Mouse (Mus musculus): ENCODE results near the gene Mfsd12. TPM values are rescaled to one million over a fixed set of nuclear protein-coding genes. Genes with fewer than 3 reads are reported as not detected.

Mfsd12 gene
- polyA plus RNA-seq, 1 experiment from 2014 or later: 15.0 TPM

DNA sequence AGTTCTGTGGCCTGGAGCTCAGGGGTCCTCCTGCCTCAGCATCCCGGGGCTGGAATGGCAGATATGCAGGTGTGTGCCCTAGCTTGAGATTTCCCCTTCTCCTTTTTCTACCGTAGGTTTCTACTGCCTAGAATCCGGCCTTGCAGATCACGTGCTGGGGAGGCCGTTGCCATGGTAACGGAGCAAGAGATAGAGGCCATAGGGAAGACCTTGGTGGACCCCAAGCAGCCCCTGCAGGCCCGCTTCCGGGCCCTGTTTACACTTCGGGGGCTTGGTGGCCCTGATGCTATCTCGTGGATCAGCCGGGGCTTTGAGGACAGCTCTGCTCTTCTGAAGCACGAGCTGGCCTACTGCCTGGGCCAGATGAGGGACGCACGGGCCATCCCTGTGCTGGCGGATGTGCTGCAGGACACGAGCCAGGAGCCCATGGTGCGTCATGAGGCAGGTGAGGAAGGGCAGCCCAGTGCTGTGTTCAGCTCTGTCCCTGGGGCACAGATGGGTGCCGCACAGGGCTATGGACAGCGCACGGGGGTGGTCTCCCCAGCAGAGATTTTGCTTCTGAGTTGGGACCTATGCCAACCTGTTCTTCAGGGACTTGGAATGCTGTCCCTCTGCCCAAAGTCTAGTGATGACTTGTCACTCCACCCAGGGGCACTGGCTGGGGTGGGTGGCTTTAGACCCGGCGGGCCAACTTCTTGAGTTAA is 28.5 kb downstream of the Mfsd12 start:
- peak overlapping the region; percentile 91 for H3K4me2 ChIP-seq
- 67% methylated on average over 22 of the region's 22 CpGs for WGBS (ENCODE audit: insufficient replicate concordance)
- peak overlapping the region; percentile 99; the same call in 1 of the 2 replicates for H3K27ac ChIP-seq (replicated peaks)
- H3K4me1 ChIP-seq (replicated peaks): peaks cover 81% of the 10 kb centered on the region
- H3K27me3 ChIP-seq: no peaks in the 10 kb centered on the region
- peak overlapping the region; percentile 76 for H3K4me3 ChIP-seq (replicated peaks)
- peaks cover 29% of the 10 kb centered on the region for H3K36me3 ChIP-seq (replicated peaks)
- H3K9ac ChIP-seq: 0 out of 2 replicates have a peak overlapping the region, but pooled peaks have one; percentile 75
- H3K9me3 ChIP-seq (replicated peaks): no peaks in the 10 kb centered on the region
- ATAC-seq (ENCODE audit: insufficient read depth): no peak

DNA sequence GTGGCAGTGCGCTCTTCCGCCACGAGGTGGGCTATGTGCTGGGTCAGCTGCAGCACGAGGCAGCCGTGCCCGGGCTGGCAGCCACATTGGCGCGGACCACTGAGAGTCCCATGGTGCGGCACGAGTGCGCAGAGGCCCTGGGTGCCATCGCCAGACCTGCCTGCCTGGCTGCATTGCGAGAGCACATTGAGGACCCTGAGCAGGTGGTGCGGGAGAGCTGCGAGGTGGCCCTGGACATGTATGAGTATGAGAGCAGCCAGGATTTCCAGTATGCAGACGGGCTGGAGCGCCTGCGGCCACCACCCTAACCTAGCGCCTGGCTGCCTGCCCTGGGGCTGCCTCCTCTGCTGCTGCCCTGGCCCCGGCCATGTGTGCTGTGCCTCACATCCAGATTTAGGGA is 30.4 kb downstream of the Mfsd12 start:
- no peak for ATAC-seq (ENCODE audit: insufficient read depth)
- H3K36me3 ChIP-seq (replicated peaks): peaks cover 29% of the 10 kb centered on the region
- no peak overlapping the region for H3K4me2 ChIP-seq
- no peaks in the 10 kb centered on the region for H3K9me3 ChIP-seq (replicated peaks)
- H3K27me3 ChIP-seq: no peaks in the 10 kb centered on the region
- WGBS (ENCODE audit: insufficient replicate concordance): 89% methylated on average over 20 of the region's 20 CpGs
- H3K4me3 ChIP-seq (replicated peaks): no peak overlapping the region
- peaks cover 69% of the 10 kb centered on the region for H3K4me1 ChIP-seq (replicated peaks)
- H3K27ac ChIP-seq (replicated peaks): 0 out of 2 replicates have a peak overlapping the region, but pooled peaks have one; percentile 6
- H3K9ac ChIP-seq: no peak overlapping the region

DNA sequence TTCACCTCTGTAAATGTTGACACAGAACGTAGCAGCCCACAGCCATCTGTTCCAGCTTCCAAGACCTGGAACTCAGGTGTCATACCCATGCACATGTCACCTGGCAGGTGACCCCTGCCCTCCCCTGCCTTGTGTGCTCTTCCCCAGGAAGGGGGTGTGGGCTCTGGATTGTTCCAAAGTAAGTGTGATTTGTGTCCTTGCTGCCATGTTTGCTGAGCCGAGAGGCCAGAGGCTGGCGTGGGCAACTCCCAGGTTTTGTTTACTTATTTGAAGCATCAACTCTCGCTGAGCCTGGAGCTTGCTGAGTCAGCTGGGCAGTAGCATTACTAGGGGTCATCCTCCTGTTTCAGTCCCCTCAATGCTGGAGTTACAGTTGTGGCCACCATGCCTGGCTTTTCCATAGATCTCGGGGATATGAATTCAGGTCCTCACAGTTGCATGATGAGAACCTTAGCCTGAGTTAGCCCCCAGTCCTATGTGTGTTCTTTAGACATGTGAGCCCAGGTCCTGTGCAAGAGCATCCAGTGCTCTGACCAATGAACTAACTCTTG is 31.3 kb downstream of the Mfsd12 start, which contains the start of gene Gm48552:
Gm48552 (plus strand) TSS at position 501 of the 551 bp plus-strand sequence.
- no peak within 1 kb of the TSS for H3K4me2 ChIP-seq
- no peak within 1 kb of the TSS for H3K9ac ChIP-seq
- no peak within 1 kb of the TSS for H3K4me3 ChIP-seq (replicated peaks)
- peaks cover 29% of the 10 kb centered on the region for H3K36me3 ChIP-seq (replicated peaks)
- peaks cover 70% of the 10 kb centered on the region for H3K4me1 ChIP-seq (replicated peaks)
- no peaks in the 10 kb centered on the region for H3K9me3 ChIP-seq (replicated peaks)
- peak within 1 kb of the TSS; percentile 61 for H3K27ac ChIP-seq (replicated peaks)
- ATAC-seq (ENCODE audit: insufficient read depth): no peak
- 54% methylated on average over 5 of the region's 5 CpGs for WGBS (ENCODE audit: insufficient replicate concordance)
- no peaks in the 10 kb centered on the region; the same call in 1 of the 2 replicates for H3K27me3 ChIP-seq

DNA sequence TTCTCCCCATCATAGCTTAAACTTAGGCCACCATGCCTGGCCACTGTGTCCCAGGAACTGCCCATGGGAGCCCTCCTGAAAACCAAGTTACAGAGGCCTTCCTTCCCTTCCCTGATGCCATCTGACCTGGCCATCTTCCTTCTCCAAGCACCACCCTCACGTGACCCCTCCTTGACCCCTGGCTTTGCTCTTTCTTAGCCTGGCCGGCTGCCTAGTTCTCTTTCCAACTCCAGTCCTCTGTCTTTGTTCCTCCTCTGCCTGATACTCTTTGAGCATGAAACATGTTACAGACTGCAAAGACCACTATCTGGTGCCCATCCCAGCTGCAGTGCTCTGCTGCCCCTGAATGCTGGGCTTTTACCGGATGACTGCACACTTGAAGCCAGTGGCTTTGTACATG is 32.1 kb downstream of the Mfsd12 start:
- Histone ChIP-seq H3K4me1 (replicated peaks) (peaks cover 72% of the 10 kb centered on the region), H3K27me3 (no peaks in the 10 kb centered on the region; the same call in 1 of the 2 replicates), H3K9ac (no peak overlapping the region), H3K4me3 (replicated peaks) (no peak overlapping the region), H3K4me2 (no peak overlapping the region), H3K9me3 (replicated peaks) (no peaks in the 10 kb centered on the region), H3K36me3 (replicated peaks) (peaks cover 29% of the 10 kb centered on the region), H3K27ac (replicated peaks) (peak overlapping the region; percentile 61)
- 65% methylated on average over 3 of the region's 3 CpGs for WGBS (ENCODE audit: insufficient replicate concordance)
- no peak for ATAC-seq (ENCODE audit: insufficient read depth)

DNA sequence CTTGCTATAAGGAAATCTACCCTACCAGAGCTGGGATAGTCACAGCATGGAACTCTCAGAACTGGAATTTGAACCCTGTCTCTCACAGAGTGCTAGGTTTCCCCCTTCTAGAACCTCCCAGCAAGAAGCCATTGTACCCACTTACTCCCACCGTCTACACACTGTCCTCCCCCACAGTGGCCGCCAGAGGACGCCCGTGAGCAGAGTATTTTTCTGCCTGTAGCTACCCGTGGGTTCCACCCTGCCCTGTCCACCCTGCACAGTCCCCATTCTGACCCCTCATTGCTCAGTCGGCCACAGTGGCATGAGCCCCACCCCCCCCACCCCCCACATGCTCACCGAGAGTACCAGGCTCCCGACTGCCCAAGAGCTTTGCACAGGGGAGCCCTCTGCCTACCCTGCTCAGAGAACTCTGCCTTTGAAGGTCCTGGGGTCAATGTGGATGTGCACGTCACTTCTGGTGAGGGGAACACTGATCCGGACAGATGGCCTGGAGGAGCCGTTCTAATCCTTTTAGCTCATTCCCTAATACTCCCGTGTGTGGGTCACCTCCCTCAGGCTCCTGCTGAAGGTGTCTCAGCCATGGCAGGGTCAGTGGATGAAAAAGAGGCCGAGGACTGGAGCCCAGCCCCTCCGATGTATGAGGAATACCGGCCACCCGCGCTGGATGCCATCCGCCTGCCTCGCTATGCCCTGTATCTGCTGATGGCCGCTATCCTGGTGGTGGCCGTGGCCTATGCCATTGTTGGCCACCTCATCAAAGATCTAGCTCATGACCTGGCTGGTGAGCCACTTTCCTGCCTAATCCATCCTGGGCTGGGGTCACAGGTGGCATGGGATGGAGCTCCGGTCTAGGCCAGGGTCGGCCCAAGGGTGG is 32.7 kb downstream of the Mfsd12 start:
- Histone ChIP-seq H3K9ac (no peak overlapping the region), H3K27ac (replicated peaks) (peak overlapping the region; percentile 61), H3K4me1 (replicated peaks) (peaks cover 66% of the 10 kb centered on the region), H3K9me3 (replicated peaks) (no peaks in the 10 kb centered on the region), H3K4me2 (no peak overlapping the region), H3K4me3 (replicated peaks) (no peak overlapping the region), H3K27me3 (no peaks in the 10 kb centered on the region; the same call in 1 of the 2 replicates), H3K36me3 (replicated peaks) (peaks cover 29% of the 10 kb centered on the region)
- ATAC-seq (ENCODE audit: insufficient read depth): no peak
- 53% methylated on average over 23 of the region's 23 CpGs for WGBS (ENCODE audit: insufficient replicate concordance)

DNA sequence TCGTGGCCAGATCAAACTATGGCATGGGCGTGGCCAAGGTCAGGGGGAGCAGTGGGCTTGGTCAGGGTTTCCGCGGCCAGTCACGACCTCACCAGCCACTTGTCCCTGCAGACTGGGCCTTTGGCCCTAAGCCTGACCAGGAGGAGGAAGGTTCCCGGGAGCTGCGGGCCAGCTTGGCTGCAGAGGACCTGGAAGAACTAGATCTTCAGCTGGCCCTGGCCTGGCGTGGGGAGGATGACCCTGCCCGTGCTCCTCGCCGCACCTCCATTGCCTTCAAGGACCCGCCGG is 33.3 kb downstream of the Mfsd12 start:
- 81% methylated on average over 13 of the region's 13 CpGs for WGBS (ENCODE audit: insufficient replicate concordance)
- ATAC-seq (ENCODE audit: insufficient read depth): no peak

DNA sequence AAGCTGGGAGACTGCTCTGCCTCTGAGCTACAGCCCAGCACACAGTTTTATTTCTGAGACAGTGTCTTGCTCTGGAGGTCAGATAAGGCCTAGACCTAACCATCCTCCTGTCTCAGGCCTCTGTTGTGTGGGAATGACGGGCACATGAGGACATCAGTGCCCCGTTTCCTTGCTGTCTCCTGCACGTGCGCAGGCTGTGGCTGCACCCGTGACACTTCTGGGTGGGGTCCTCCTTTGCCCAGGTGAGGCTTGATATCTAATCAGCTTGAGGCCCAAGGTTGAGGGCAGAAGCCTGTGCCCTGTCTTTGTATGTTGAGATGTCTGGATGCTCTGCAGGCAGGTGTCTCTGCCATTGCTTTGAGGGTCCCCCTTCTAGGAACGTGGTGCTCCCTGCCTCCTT is 35.0 kb downstream of the Mfsd12 start:
- no peak overlapping the region for H3K4me2 ChIP-seq
- H3K9ac ChIP-seq: no peak overlapping the region
- no peak overlapping the region for H3K27ac ChIP-seq (replicated peaks)
- H3K4me1 ChIP-seq (replicated peaks): peaks cover 49% of the 10 kb centered on the region
- 58% methylated on average over 6 of the region's 6 CpGs for WGBS (ENCODE audit: insufficient replicate concordance)
- no peak overlapping the region for H3K4me3 ChIP-seq (replicated peaks)
- ATAC-seq (ENCODE audit: insufficient read depth): no peak
- no peaks in the 10 kb centered on the region; the same call in 1 of the 2 replicates for H3K27me3 ChIP-seq
- H3K9me3 ChIP-seq (replicated peaks): no peaks in the 10 kb centered on the region
- H3K36me3 ChIP-seq (replicated peaks): peaks cover 14% of the 10 kb centered on the region

More for the DNA sequence above, 33.3 kb downstream of the Mfsd12 start:
- H3K27me3 ChIP-seq: no peaks in the 10 kb centered on the region; the same call in 1 of the 2 replicates
- H3K36me3 ChIP-seq (replicated peaks): peaks cover 29% of the 10 kb centered on the region
- H3K4me2 ChIP-seq: no peak overlapping the region
- H3K27ac ChIP-seq (replicated peaks): no peak overlapping the region
- no peak overlapping the region for H3K4me3 ChIP-seq (replicated peaks)
- H3K9me3 ChIP-seq (replicated peaks): no peaks in the 10 kb centered on the region
- H3K9ac ChIP-seq: no peak overlapping the region
- H3K4me1 ChIP-seq (replicated peaks): peaks cover 60% of the 10 kb centered on the region

DNA sequence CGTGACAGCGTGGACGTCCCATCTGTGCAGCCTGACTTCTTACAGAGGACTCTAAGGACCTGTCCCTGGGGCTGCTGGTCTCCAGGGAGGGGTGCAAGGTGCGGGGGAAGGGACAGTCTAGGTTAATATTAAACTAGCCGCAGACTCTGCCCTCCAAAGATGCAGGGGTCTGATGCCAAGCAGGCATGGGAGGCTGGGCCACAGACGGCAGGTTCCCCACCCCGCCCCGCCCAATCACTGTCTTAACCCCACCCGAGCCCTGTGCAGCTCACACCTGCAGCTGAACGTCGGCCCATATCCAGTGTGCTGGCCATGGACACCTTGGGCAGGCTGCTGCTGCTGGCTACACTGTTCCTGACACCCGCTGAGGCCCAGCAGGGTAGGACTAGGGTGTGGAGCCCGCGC is 35.5 kb downstream of the Mfsd12 start, which contains the start of gene Smim24:
Smim24 (plus strand) TSS at position 271 of the 405 bp plus-strand sequence.
- peak within 1 kb of the TSS; percentile 19; the same call in 1 of the 2 replicates for H3K27ac ChIP-seq (replicated peaks)
- H3K4me2 ChIP-seq: peak within 1 kb of the TSS; percentile 63
- H3K36me3 ChIP-seq (replicated peaks): peaks cover 9% of the 10 kb centered on the region
- 41% methylated on average over 14 of the region's 14 CpGs for WGBS (ENCODE audit: insufficient replicate concordance)
- H3K4me3 ChIP-seq (replicated peaks): peak within 1 kb of the TSS; percentile 34
- no peaks in the 10 kb centered on the region; the same call in 1 of the 2 replicates for H3K27me3 ChIP-seq
- H3K9ac ChIP-seq: peak within 1 kb of the TSS; percentile 11; the same call in 1 of the 2 replicates
- no peaks in the 10 kb centered on the region for H3K9me3 ChIP-seq (replicated peaks)
- H3K4me1 ChIP-seq (replicated peaks): peaks cover 49% of the 10 kb centered on the region
- ATAC-seq (ENCODE audit: insufficient read depth): no peak

DNA sequence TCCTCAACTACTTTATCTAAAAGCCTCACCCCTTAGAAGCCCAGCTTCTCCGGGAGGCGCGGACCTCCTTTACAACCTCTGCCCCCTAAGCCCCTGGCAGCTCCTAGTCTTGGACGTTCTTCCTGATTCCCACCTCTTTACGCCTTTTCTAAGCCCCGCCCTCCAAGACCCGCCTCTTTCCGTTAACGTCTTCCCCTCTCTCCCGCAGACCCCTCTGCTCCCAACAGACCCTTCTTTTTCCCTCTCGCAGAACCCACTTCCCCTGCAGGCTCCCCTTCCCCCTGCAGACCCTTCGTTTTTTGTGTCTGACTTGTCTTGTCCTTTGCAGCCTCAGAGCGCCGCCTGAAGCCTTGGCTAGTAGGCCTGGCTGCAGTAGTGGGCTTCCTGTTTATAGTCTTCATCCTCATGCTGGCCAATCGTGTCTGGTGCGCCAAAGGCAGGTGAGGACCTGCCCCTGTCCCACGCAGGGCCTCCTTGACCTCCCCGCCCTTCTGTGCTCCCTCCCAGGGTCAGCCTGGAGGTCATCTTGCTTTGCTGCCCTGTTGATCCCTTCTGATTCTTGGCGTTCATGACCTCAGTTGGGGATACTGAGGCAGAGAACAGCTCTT is 36.3 kb downstream of the Mfsd12 start:
- Histone ChIP-seq H3K27ac (replicated peaks) (peak overlapping the region; percentile 19; the same call in 1 of the 2 replicates), H3K4me3 (replicated peaks) (peak overlapping the region; percentile 34), H3K27me3 (no peaks in the 10 kb centered on the region; the same call in 1 of the 2 replicates), H3K4me1 (replicated peaks) (peaks cover 42% of the 10 kb centered on the region), H3K9ac (peak overlapping the region; percentile 11; the same call in 1 of the 2 replicates), H3K36me3 (replicated peaks) (peaks cover under 1% of the 10 kb centered on the region), H3K9me3 (replicated peaks) (no peaks in the 10 kb centered on the region), H3K4me2 (peak overlapping the region; percentile 63)
- no peak for ATAC-seq (ENCODE audit: insufficient read depth)
- 7% methylated on average over 19 of the region's 19 CpGs for WGBS (ENCODE audit: insufficient replicate concordance)

DNA sequence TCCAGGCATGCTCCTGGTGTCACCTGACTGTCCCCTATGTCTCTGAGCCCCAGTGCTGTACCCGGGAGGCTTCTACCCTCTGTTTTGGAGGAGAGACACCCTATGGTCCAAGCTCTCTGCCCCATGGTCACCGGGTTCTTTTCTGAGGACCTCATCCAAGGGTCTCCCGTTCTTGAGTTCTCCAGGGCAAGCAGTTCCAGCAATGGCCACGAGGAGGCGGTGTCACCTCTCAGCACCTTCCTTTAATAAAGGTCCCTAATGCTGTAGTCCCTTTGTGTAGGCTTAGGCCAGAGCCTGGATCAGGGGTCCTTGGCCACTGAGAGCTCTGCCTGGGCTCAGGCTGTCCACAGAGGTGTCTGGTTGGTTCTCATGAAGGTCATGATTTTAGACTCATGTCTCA is 37.8 kb downstream of the Mfsd12 start:
- no peak overlapping the region for H3K4me3 ChIP-seq (replicated peaks)
- no peak overlapping the region for H3K9ac ChIP-seq
- peaks cover 9% of the 10 kb centered on the region for H3K36me3 ChIP-seq (replicated peaks)
- WGBS (ENCODE audit: insufficient replicate concordance): 11% methylated on average over 5 of the region's 5 CpGs
- H3K4me1 ChIP-seq (replicated peaks): peaks cover 26% of the 10 kb centered on the region
- no peaks in the 10 kb centered on the region; the same call in 1 of the 2 replicates for H3K27me3 ChIP-seq
- H3K27ac ChIP-seq (replicated peaks): no peak overlapping the region
- no peak overlapping the region for H3K4me2 ChIP-seq
- no peak for ATAC-seq (ENCODE audit: insufficient read depth)
- H3K9me3 ChIP-seq (replicated peaks): no peaks in the 10 kb centered on the region

All from liver, embryonic 15.5 days (tissue).